Mouse (Mus musculus): Measurements from ENCODE around the gene Chl1. TPM values are rescaled to one million over a fixed set of nuclear protein-coding genes. Genes with fewer than 3 reads are reported as not detected.

Chl1 gene
- total and polyA plus RNA-seq, 3 experiments = not detected

DNA sequence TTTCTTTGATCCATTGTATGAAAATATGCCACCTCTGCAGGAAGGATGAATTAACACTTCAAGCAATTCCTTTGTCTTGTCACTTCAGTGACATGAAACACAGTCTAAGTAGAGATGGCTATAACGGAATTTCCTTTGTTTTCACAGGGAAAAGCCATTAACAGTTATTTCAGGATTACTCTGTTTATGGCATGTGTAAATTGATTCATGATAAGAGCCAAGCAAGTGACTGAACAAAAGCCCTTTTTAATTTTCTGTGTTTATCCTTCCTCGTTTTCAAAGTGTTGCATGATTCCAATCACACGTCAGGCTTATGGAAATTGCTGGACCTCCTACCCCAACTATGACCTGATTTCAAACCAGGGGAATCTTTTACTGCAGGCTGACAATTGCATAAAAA lies 122.5 kb downstream of the Chl1 start:
- in situ Hi-C loops (cut with MboI; ENCODE audit: low pct_ligation_motif_present, low pct_unique_long_range_greater_than_20kb, low sequenced_read_pairs) = no loop called here
- TF ChIP-seq RAD21 (IDR thresholded peaks at IDR 0.05; ENCODE audit: low read depth, low read length) (no peak), SMC3 (IDR thresholded peaks at IDR 0.05; ENCODE audit: low read depth, low read length) (no peak), E2F4 (IDR thresholded peaks at IDR 0.05; ENCODE audit: insufficient replicate concordance, low read depth, low read length) (no peak)

DNA sequence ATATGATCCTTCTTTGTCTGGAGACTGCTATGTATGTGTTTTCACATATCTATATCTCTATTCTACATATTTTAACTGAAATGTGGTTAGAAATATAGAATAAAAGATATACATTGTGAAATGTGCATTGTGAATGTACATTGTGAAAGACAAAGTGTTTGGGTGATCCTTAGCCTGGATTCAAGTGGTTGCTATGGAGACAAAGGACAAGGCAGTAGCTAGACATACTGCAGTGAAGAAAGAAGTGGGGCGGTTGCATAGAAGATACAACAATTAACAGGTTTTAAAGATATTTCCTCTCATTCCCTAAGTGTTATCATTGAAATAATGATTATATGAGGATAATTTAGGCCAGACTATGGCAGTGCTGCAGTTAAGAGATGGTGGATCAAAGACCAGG lies 146.4 kb downstream of the Chl1 start:
- Histone ChIP-seq H3K9ac (ENCODE audit: insufficient read depth, low read depth) (no peak overlapping the region), H3K79me2 (replicated peaks; ENCODE audit: control insufficient read depth, extremely low read depth, insufficient read depth, poor library complexity, severe bottlenecking) (no peaks in the 10 kb centered on the region), H3K4me3 (replicated peaks in 1 of 3; ENCODE audit: low read depth in 2 of 3, low read length in 2 of 3, poor library complexity in 1 of 3) (no peak overlapping the region), H3K36me3 (replicated peaks in 1 of 2; ENCODE audit: control insufficient read depth in 1 of 2, insufficient read depth in 1 of 2, low read length in 1 of 2) (no peaks in the 10 kb centered on the region), H3K9me3 (replicated peaks; ENCODE audit: low read length) (peaks cover 30% of the 10 kb centered on the region), H3K4me2 (ENCODE audit: insufficient read depth, low read depth, poor library complexity, severe bottlenecking) (no peak overlapping the region), H3K27me3 (replicated peaks) (no peaks in the 10 kb centered on the region), H3K4me1 (ENCODE audit: control insufficient read depth in 1 of 2, insufficient read depth in 2 of 2) (no peaks in the 10 kb centered on the region), H3K27ac (ENCODE audit: insufficient read depth, low read depth) (no peak overlapping the region)
- in situ Hi-C loops (cut with MboI; ENCODE audit: low pct_ligation_motif_present, low pct_unique_long_range_greater_than_20kb, low sequenced_read_pairs) = no loop called here
- dilution Hi-C loops (cut with MboI; ENCODE audit: extremely low pct_ligation_motif_present, extremely low pct_unique_long_range_greater_than_20kb, low sequenced_read_pairs) = no loop called here
- TF ChIP-seq USF2 (conservative IDR thresholded peaks at IDR 0.05; ENCODE audit: low read depth, low read length) = no peak
- no peak for TF ChIP-seq MXI1 (IDR thresholded peaks at IDR 0.05; ENCODE audit: low read depth, low read length)
- no peak for TF ChIP-seq POLR2A (IDR thresholded peaks at IDR 0.05; ENCODE audit: low read depth, low read length)
- no peak for TF ChIP-seq RCOR1 (conservative IDR thresholded peaks at IDR 0.05; ENCODE audit: low read depth, low read length)
- TF ChIP-seq ETS1 (conservative IDR thresholded peaks at IDR 0.05; ENCODE audit: low read depth, low read length) = no peak
- no peak for TF ChIP-seq PAX5 (IDR thresholded peaks at IDR 0.05; ENCODE audit: low read length)
- no peak for TF ChIP-seq CHD1 (IDR thresholded peaks at IDR 0.05; ENCODE audit: low read depth, low read length)
- no peak for TF ChIP-seq ZNF384 (IDR thresholded peaks at IDR 0.05; ENCODE audit: low read depth, low read length)
- no peak for TF ChIP-seq MAFK (IDR thresholded peaks at IDR 0.05; ENCODE audit: insufficient replicate concordance, low read length)
- no peak for TF ChIP-seq IRF4 (IDR thresholded peaks at IDR 0.05; ENCODE audit: low read depth, low read length)
- TF ChIP-seq JUND (conservative IDR thresholded peaks at IDR 0.05; ENCODE audit: low read depth, low read length) = no peak
- no peak for TF ChIP-seq NRF1 (IDR thresholded peaks at IDR 0.05; ENCODE audit: low read depth, low read length)
- TF ChIP-seq USF1 (IDR thresholded peaks at IDR 0.05; ENCODE audit: low read depth, low read length) = no peak
- TF ChIP-seq SMC3 (IDR thresholded peaks at IDR 0.05; ENCODE audit: low read depth, low read length) = no peak
- TF ChIP-seq HCFC1 (IDR thresholded peaks at IDR 0.05; ENCODE audit: low read depth, low read length) = no peak
- TF ChIP-seq MEF2A (IDR thresholded peaks at IDR 0.05; ENCODE audit: borderline replicate concordance, low read depth, low read length) = no peak
- TF ChIP-seq BHLHE40 (IDR thresholded peaks at IDR 0.05; ENCODE audit: low read depth, low read length) = no peak
- TF ChIP-seq CHD2 (IDR thresholded peaks at IDR 0.05; ENCODE audit: low read length) = no peak
- TF ChIP-seq EP300 (IDR thresholded peaks at IDR 0.05; ENCODE audit: low read length) = no peak
- DNase-seq (ENCODE audit: extremely low read depth) = no peak

More for the DNA sequence above, 122.5 kb downstream of the Chl1 start:
- peaks cover 19% of the 10 kb centered on the region for H3K9me3 ChIP-seq (replicated peaks; ENCODE audit: low read length)
- H3K27ac ChIP-seq (ENCODE audit: insufficient read depth, low read depth) = no peak overlapping the region
- H3K79me2 ChIP-seq (replicated peaks; ENCODE audit: control insufficient read depth, extremely low read depth, insufficient read depth, poor library complexity, severe bottlenecking) = no peaks in the 10 kb centered on the region
- H3K9ac ChIP-seq (ENCODE audit: insufficient read depth, low read depth) = no peak overlapping the region
- H3K27me3 ChIP-seq (replicated peaks) = no peaks in the 10 kb centered on the region
- dilution Hi-C loops (cut with MboI; ENCODE audit: extremely low pct_ligation_motif_present, extremely low pct_unique_long_range_greater_than_20kb, low sequenced_read_pairs) = no loop called here
- H3K4me3 ChIP-seq (replicated peaks in 1 of 3; ENCODE audit: low read depth in 2 of 3, low read length in 2 of 3, poor library complexity in 1 of 3) = no peak overlapping the region
- no peaks in the 10 kb centered on the region for H3K36me3 ChIP-seq (replicated peaks in 1 of 2; ENCODE audit: control insufficient read depth in 1 of 2, insufficient read depth in 1 of 2, low read length in 1 of 2)
- DNase-seq (ENCODE audit: extremely low read depth) = no peak
- no peaks in the 10 kb centered on the region for H3K4me1 ChIP-seq (ENCODE audit: control insufficient read depth in 1 of 2, insufficient read depth in 2 of 2)
- H3K4me2 ChIP-seq (ENCODE audit: insufficient read depth, low read depth, poor library complexity, severe bottlenecking) = no peak overlapping the region

All from CH12.LX (cell line).